16 mouse cellular contexts compared by ENCODE assay signal in genomic region chr11:5430863-5431262, GRCm38 (mm10).
"Had no signal": no experiment of that assay in that cellular context is flagged by ENCODE, and none has a peak within 500 bp of the region (broad histone marks: within the 10 kb centered on the region; RNA-seq: fewer than 3 reads in every experiment).

No protein-coding gene starts in this region.

- DNase-seq: kidney, postnatal 36 days; left cerebral cortex, postnatal 4 days; lung, adult 18-20 months; lung, postnatal 4 days; retina, postnatal 1 day; right cerebral cortex, postnatal 4 days; spleen, adult 18-20 months; thymus, adult 18-20 months; thymus, postnatal 14 days had no signal

- H3K9me3 ChIP-seq: limb, embryonic 13.5 days; megakaryocyte, embryonic 14.5 days; midbrain, embryonic 15.5 days; neural tube, embryonic 13.5 days had no signal

- H3K27me3 ChIP-seq: limb, embryonic 13.5 days; megakaryocyte, embryonic 14.5 days; midbrain, embryonic 15.5 days; neural tube, embryonic 13.5 days had no signal

- H3K36me3 ChIP-seq: limb, embryonic 13.5 days; midbrain, embryonic 15.5 days; neural tube, embryonic 13.5 days had no signal

- H3K9ac ChIP-seq: limb, embryonic 13.5 days; liver, embryonic 14.5 days; midbrain, embryonic 15.5 days; neural tube, embryonic 13.5 days had no signal

- H3K27ac ChIP-seq: kidney, postnatal 0 days; limb, embryonic 13.5 days; liver, embryonic 14.5 days; midbrain, embryonic 15.5 days; neural tube, embryonic 13.5 days had no signal

- ATAC-seq: midbrain, embryonic 15.5 days had no signal

- H3K4me2 ChIP-seq: limb, embryonic 13.5 days; midbrain, embryonic 11.5 days; midbrain, embryonic 15.5 days; neural tube, embryonic 13.5 days had no signal

- H3K4me3 ChIP-seq: limb, embryonic 13.5 days; megakaryocyte, embryonic 14.5 days; midbrain, embryonic 15.5 days; neural tube, embryonic 13.5 days had no signal
